Mouse (Mus musculus): ENCODE measurements around the gene Pip4k2a. TPM values are rescaled to one million over a fixed set of nuclear protein-coding genes. Genes with fewer than 3 reads are reported as not detected.

Pip4k2a gene
- polyA plus RNA-seq, 1 experiment from 2014 or later: 8.3 TPM

GRCm38 (mm10) chr2:18871087-18871486 lies 126.8 kb downstream of the Pip4k2a start:
- no peak overlapping the region for H3K9ac ChIP-seq (replicated peaks)
- no peak for ATAC-seq
- H3K9me3 ChIP-seq: no peaks in the 10 kb centered on the region
- no peaks in the 10 kb centered on the region for H3K36me3 ChIP-seq
- 97% methylated on average over 3 of the region's 3 CpGs for WGBS
- H3K4me1 ChIP-seq (replicated peaks): no peaks in the 10 kb centered on the region
- H3K4me2 ChIP-seq (replicated peaks): no peak overlapping the region
- H3K27me3 ChIP-seq: no peaks in the 10 kb centered on the region
- H3K27ac ChIP-seq: no peak overlapping the region
- H3K4me3 ChIP-seq (replicated peaks): no peak overlapping the region

- no peaks in the 10 kb centered on the region for H3K9me3 ChIP-seq
- H3K4me1 ChIP-seq (replicated peaks): no peaks in the 10 kb centered on the region
- H3K4me2 ChIP-seq (replicated peaks): no peak overlapping the region
- 100% methylated on average over 2 of the region's 2 CpGs for WGBS
- no peak overlapping the region for H3K27ac ChIP-seq
- H3K27me3 ChIP-seq: peaks cover 7% of the 10 kb centered on the region; the same call in 1 of the 2 replicates
- no peak overlapping the region for H3K4me3 ChIP-seq (replicated peaks)
- H3K9ac ChIP-seq (replicated peaks): no peak overlapping the region
- H3K36me3 ChIP-seq: no peaks in the 10 kb centered on the region
- no peak for ATAC-seq
These were observed 130.9 kb downstream of the Pip4k2a start for GRCm38 (mm10) chr2:18867069-18867468.

GRCm38 (mm10) chr2:18864719-18865118 lies 133.2 kb downstream of the Pip4k2a start:
- no peak overlapping the region for H3K4me2 ChIP-seq (replicated peaks)
- peaks cover 12% of the 10 kb centered on the region for H3K4me1 ChIP-seq (replicated peaks)
- H3K36me3 ChIP-seq: no peaks in the 10 kb centered on the region
- 90% methylated on average over 5 of the region's 5 CpGs for WGBS
- H3K27ac ChIP-seq: no peak overlapping the region
- no peak overlapping the region for H3K4me3 ChIP-seq (replicated peaks)
- no peak overlapping the region for H3K9ac ChIP-seq (replicated peaks)
- no peaks in the 10 kb centered on the region for H3K9me3 ChIP-seq
- peaks cover 7% of the 10 kb centered on the region; the same call in 1 of the 2 replicates for H3K27me3 ChIP-seq
- ATAC-seq: no peak

GRCm38 (mm10) chr2:18861607-18862158 lies 136.2 kb downstream of the Pip4k2a start:
- WGBS: 83% methylated on average over 5 of the region's 5 CpGs
- Histone ChIP-seq H3K4me2 (replicated peaks) (no peak overlapping the region), H3K9ac (replicated peaks) (no peak overlapping the region), H3K27me3 (peaks cover 11% of the 10 kb centered on the region), H3K27ac (no peak overlapping the region), H3K4me3 (replicated peaks) (no peak overlapping the region), H3K9me3 (no peaks in the 10 kb centered on the region), H3K4me1 (replicated peaks) (peaks cover 27% of the 10 kb centered on the region), H3K36me3 (no peaks in the 10 kb centered on the region)
- no peak for ATAC-seq

- H3K4me3 ChIP-seq (replicated peaks): no peak overlapping the region
- H3K4me2 ChIP-seq (replicated peaks): no peak overlapping the region
- H3K36me3 ChIP-seq: no peaks in the 10 kb centered on the region
- WGBS: 12% methylated on average over 9 of the region's 9 CpGs
- ATAC-seq: no peak
- no peaks in the 10 kb centered on the region for H3K9me3 ChIP-seq
- H3K27ac ChIP-seq: no peak overlapping the region
- peaks cover 13% of the 10 kb centered on the region for H3K27me3 ChIP-seq
- peaks cover 30% of the 10 kb centered on the region for H3K4me1 ChIP-seq (replicated peaks)
- H3K9ac ChIP-seq (replicated peaks): no peak overlapping the region
These were observed 137.2 kb downstream of the Pip4k2a start for GRCm38 (mm10) chr2:18860686-18861085.

- H3K27ac ChIP-seq: no peak overlapping the region
These were observed 140.0 kb downstream of the Pip4k2a start for GRCm38 (mm10) chr2:18857952-18858351.

GRCm38 (mm10) chr2:18856461-18856860 lies 141.5 kb downstream of the Pip4k2a start:
- ATAC-seq: no peak
- Histone ChIP-seq H3K4me3 (replicated peaks) (no peak overlapping the region), H3K27me3 (peaks cover 8% of the 10 kb centered on the region), H3K4me1 (replicated peaks) (peaks cover 30% of the 10 kb centered on the region), H3K36me3 (no peaks in the 10 kb centered on the region), H3K27ac (no peak overlapping the region), H3K4me2 (replicated peaks) (no peak overlapping the region), H3K9me3 (no peaks in the 10 kb centered on the region), H3K9ac (replicated peaks) (no peak overlapping the region)
- WGBS: 16% methylated on average over 13 of the region's 13 CpGs

More at GRCm38 (mm10) chr2:18857952-18858351, 140.0 kb downstream of the Pip4k2a start:
- H3K4me2 ChIP-seq (replicated peaks): no peak overlapping the region
- no peak overlapping the region for H3K4me3 ChIP-seq (replicated peaks)
- ATAC-seq: no peak
- peaks cover 8% of the 10 kb centered on the region for H3K27me3 ChIP-seq
- no peaks in the 10 kb centered on the region for H3K36me3 ChIP-seq
- WGBS: 83% methylated on average over 3 of the region's 3 CpGs
- H3K9ac ChIP-seq (replicated peaks): no peak overlapping the region
- H3K4me1 ChIP-seq (replicated peaks): peaks cover 30% of the 10 kb centered on the region
- no peaks in the 10 kb centered on the region for H3K9me3 ChIP-seq

GRCm38 (mm10) chr2:18855246-18855645 lies 142.7 kb downstream of the Pip4k2a start:
- Histone ChIP-seq H3K4me2 (replicated peaks) (no peak overlapping the region), H3K4me3 (replicated peaks) (no peak overlapping the region), H3K9ac (replicated peaks) (no peak overlapping the region), H3K36me3 (no peaks in the 10 kb centered on the region), H3K27ac (no peak overlapping the region), H3K27me3 (peaks cover 8% of the 10 kb centered on the region), H3K9me3 (no peaks in the 10 kb centered on the region), H3K4me1 (replicated peaks) (peaks cover 18% of the 10 kb centered on the region)
- ATAC-seq: no peak
- WGBS: 68% methylated on average over 8 of the region's 8 CpGs

GRCm38 (mm10) chr2:18853345-18853744 lies 144.6 kb downstream of the Pip4k2a start:
- H3K4me2 ChIP-seq (replicated peaks): no peak overlapping the region
- ATAC-seq: no peak

GRCm38 (mm10) chr2:18850657-18851056 lies 147.3 kb downstream of the Pip4k2a start:
- peaks cover 2% of the 10 kb centered on the region; the same call in 1 of the 2 replicates for H3K36me3 ChIP-seq
- 36% methylated on average over 8 of the region's 8 CpGs for WGBS
- H3K9ac ChIP-seq (replicated peaks): no peak overlapping the region
- H3K27ac ChIP-seq: no peak overlapping the region
- no peaks in the 10 kb centered on the region for H3K4me1 ChIP-seq (replicated peaks)
- no peak overlapping the region for H3K4me2 ChIP-seq (replicated peaks)
- no peaks in the 10 kb centered on the region for H3K9me3 ChIP-seq
- H3K27me3 ChIP-seq: peaks cover 2% of the 10 kb centered on the region; the same call in 1 of the 2 replicates
- no peak overlapping the region for H3K4me3 ChIP-seq (replicated peaks)
- ATAC-seq: peak; percentile 34; the same call in 1 of the 2 replicates

More at GRCm38 (mm10) chr2:18853345-18853744, 144.6 kb downstream of the Pip4k2a start:
- H3K27ac ChIP-seq: no peak overlapping the region
- peaks cover 4% of the 10 kb centered on the region; the same call in 1 of the 2 replicates for H3K27me3 ChIP-seq
- H3K9ac ChIP-seq (replicated peaks): no peak overlapping the region
- H3K9me3 ChIP-seq: no peaks in the 10 kb centered on the region
- no peaks in the 10 kb centered on the region for H3K36me3 ChIP-seq
- no peak overlapping the region for H3K4me3 ChIP-seq (replicated peaks)
- WGBS: 96% methylated on average over 5 of the region's 5 CpGs
- H3K4me1 ChIP-seq (replicated peaks): peaks cover 14% of the 10 kb centered on the region

- Histone ChIP-seq H3K4me2 (replicated peaks) (no peak overlapping the region), H3K27ac (no peak overlapping the region), H3K36me3 (peaks cover 10% of the 10 kb centered on the region; the same call in 1 of the 2 replicates), H3K27me3 (no peaks in the 10 kb centered on the region), H3K9ac (replicated peaks) (no peak overlapping the region), H3K4me1 (replicated peaks) (no peaks in the 10 kb centered on the region), H3K4me3 (replicated peaks) (no peak overlapping the region), H3K9me3 (no peaks in the 10 kb centered on the region)
- 78% methylated on average over 5 of the region's 5 CpGs for WGBS
- ATAC-seq: 0 out of 2 replicates have a peak, but pooled peaks have one; percentile 44
These were observed 149.8 kb downstream of the Pip4k2a start for GRCm38 (mm10) chr2:18848074-18848629.

GRCm38 (mm10) chr2:18842527-18842926 lies 155.4 kb downstream of the Pip4k2a start:
- Histone ChIP-seq H3K27ac (no peak overlapping the region), H3K9ac (replicated peaks) (no peak overlapping the region), H3K4me1 (replicated peaks) (no peaks in the 10 kb centered on the region), H3K27me3 (no peaks in the 10 kb centered on the region), H3K9me3 (no peaks in the 10 kb centered on the region), H3K36me3 (peaks cover 19% of the 10 kb centered on the region), H3K4me3 (replicated peaks) (no peak overlapping the region), H3K4me2 (replicated peaks) (no peak overlapping the region)
- ATAC-seq: no peak
- 97% methylated on average over 6 of the region's 6 CpGs for WGBS

Measured in midbrain, embryonic 13.5 days (tissue).